Mouse (Mus musculus) lung, postnatal 0 days (tissue): ENCODE results near the gene Rimbp2.
A peak's percentile ranks its signal among the peaks of the same experiment; 100 is the strongest.

Experiments
- CTCF ChIP-seq: IDR thresholded peaks from 2 replicates; pipeline ENCODE4 v1.5.1; 2016; ENCODE audit warnings: antibody characterized with exemption, mild to moderate bottlenecking
- EP300 ChIP-seq: IDR thresholded peaks from 2 replicates; pipeline ENCODE4 v1.6.1; 2016; ENCODE audit warnings: antibody characterized with exemption, mild to moderate bottlenecking, control low read depth

GRCm38 (mm10) chr5:128976266-128976665 is 23.0 kb upstream of the Rimbp2 start:
- TF ChIP-seq CTCF (peak; percentile 59), EP300 (no peak)
